Mouse (Mus musculus) erythroblast, embryonic 14.5 days (primary cell): ENCODE data around the gene Ube2n. TPM values are rescaled to one million over a fixed set of nuclear protein-coding genes. Genes with fewer than 3 reads are reported as not detected.

ENCODE experiments used
- H3K27me3 ChIP-seq: 2 replicates; pipeline ENCODE4 v1.6.1; 2012; ENCODE audit warnings: inconsistent platforms; ENCODE audit not compliant: control insufficient read depth
- H3K36me3 ChIP-seq: 2 replicates; pipeline ENCODE4 v1.6.1; 2012; ENCODE audit warnings: mild to moderate bottlenecking, inconsistent platforms; ENCODE audit not compliant: control insufficient read depth
- H3K4me1 ChIP-seq: 2 replicates; pipeline ENCODE4 v1.6.1; 2012; ENCODE audit warnings: inconsistent platforms; ENCODE audit not compliant: control insufficient read depth
- H3K4me3 ChIP-seq: replicated peaks from 2 replicates; pipeline ENCODE3; 2012; ENCODE audit warnings: moderate library complexity, mild to moderate bottlenecking, inconsistent platforms
- H3K9me3 ChIP-seq: 2 replicates; pipeline ENCODE4 v1.6.1; 2012; ENCODE audit warnings: low read length, inconsistent platforms, mixed read lengths; ENCODE audit not compliant: control insufficient read depth
- GATA1 ChIP-seq: IDR thresholded peaks from 2 replicates; pipeline ENCODE4 v1.6.1; 2012; ENCODE audit warnings: low read length, inconsistent platforms, mixed read lengths
- TAL1 ChIP-seq: IDR thresholded peaks from 3 replicates; pipeline ENCODE4 v1.6.1; 2012; ENCODE audit warnings: low read length, inconsistent platforms, mixed read lengths
- polyA plus RNA-seq: library from polyadenylated mRNA; stranded (reverse); fragments of >175 nt; gene quantifications from 2 replicates; pipeline ENCODE4 v1.2.3, GENCODE M21; 2012

The Ube2n gene
- polyA plus RNA-seq, 1 experiment, result 6.9 TPM

DNA sequence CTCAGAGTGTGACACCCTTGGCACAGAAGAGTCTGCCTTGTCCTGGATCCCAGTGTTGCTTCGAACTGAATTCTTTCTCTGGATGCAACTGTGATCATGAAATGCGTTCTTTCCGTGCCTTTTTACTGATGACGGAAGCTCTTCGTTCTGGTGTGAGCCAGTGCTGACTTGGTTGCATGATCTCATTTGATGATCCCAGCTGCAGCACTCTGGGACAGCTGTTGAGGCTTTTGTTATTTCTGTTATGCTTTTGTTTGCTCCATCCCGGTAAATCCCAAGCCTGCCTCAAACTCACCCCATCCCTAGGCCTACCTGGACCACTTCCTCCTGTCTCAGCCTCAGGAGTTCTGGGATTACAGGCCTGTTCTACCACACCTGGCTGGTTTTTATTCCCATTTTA lies 53.1 kb downstream of the Ube2n start:
- no peaks in the 10 kb centered on the region; the same call in 1 of the 2 replicates for H3K27me3 ChIP-seq
- H3K9me3 ChIP-seq, result no peaks in the 10 kb centered on the region
- H3K4me1 ChIP-seq, result peaks cover 68% of the 10 kb centered on the region
- peaks cover 5% of the 10 kb centered on the region; the same call in 1 of the 2 replicates for H3K36me3 ChIP-seq
- no peak for TF ChIP-seq GATA1
- no peak for TF ChIP-seq TAL1
- peak overlapping the region; percentile 57 for H3K4me3 ChIP-seq

DNA sequence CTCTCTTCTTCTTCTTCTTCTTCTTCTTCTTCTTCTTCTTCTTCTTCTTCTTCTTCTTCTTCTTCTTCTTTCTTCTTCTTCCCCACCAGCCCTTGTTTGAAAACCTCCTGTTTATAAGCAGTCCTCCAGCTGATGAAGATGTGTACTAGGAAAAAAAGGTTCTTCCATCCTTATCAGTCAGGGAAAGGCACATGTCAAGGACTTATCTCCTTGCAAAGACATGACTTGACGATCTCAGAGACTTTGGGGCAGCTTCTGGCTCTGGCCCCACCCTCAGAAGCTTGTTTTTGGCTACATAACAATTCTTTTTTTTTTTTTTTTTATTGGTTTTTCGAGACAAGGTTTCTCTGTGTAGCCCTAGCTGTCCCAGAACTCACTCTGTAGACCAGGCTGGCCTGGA lies 54.5 kb downstream of the Ube2n start:
- Histone ChIP-seq H3K27me3 (peaks cover under 1% of the 10 kb centered on the region), H3K4me1 (peaks cover 66% of the 10 kb centered on the region), H3K4me3 (peak overlapping the region; percentile 57), H3K9me3 (no peaks in the 10 kb centered on the region), H3K36me3 (peaks cover 5% of the 10 kb centered on the region; the same call in 1 of the 2 replicates)
- TF ChIP-seq TAL1 (peak; percentile 81), GATA1 (peak; percentile 99)

DNA sequence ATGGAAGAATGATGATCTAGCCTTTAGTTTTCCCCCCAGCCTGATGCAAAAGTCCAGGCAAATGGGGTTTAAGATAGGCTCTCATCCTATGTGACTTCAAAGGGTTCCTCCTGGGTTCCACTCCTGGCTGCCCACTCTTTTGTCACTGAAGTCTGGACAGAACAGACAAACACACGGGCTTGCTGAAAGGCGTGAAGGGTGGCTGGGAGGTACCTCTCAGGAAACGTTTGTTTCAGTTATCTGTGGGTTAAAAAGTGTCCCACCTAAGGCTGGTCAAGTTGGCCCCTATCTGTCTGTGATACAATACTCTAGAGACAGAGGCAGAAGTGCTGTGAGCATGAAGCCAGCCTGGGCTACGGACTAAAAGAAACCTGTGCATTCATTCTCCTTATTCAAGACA lies 60.0 kb downstream of the Ube2n start:
- no peak overlapping the region for H3K4me3 ChIP-seq
- peaks cover 23% of the 10 kb centered on the region for H3K4me1 ChIP-seq
- H3K27me3 ChIP-seq, result peaks cover 26% of the 10 kb centered on the region
- H3K9me3 ChIP-seq, result no peaks in the 10 kb centered on the region
- H3K36me3 ChIP-seq, result no peaks in the 10 kb centered on the region
- TF ChIP-seq GATA1, result no peak
- no peak for TF ChIP-seq TAL1

DNA sequence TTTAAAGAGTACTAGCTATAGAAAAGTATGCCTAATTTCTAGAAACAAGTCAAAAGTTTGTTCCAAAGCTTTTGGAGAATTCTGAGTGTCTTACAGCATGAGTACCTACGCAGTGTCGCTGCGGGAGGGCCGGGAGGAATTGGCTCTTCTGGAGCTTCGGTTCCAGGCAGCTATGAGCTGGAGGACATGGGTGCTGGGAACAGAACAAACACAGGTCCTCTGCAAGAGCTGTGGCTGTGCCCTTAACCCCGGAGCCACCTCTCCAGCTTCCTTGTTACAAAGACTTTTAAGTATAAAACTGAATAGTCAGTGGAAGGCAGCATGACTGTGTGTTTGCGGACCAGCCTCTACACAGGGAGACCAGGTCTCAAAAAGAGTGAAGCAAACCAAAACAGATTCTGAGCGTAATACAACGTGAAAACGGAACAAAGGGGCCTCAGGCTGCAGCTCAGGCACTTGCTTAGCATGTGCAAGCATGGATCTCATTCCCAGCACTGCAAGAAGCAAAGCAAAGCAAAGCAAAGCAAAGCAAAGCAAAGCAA lies 61.0 kb downstream of the Ube2n start:
- Histone ChIP-seq H3K27me3 (peaks cover 26% of the 10 kb centered on the region), H3K9me3 (no peaks in the 10 kb centered on the region), H3K36me3 (no peaks in the 10 kb centered on the region), H3K4me1 (peaks cover 15% of the 10 kb centered on the region), H3K4me3 (no peak overlapping the region)
- TF ChIP-seq GATA1 (no peak), TAL1 (no peak)

DNA sequence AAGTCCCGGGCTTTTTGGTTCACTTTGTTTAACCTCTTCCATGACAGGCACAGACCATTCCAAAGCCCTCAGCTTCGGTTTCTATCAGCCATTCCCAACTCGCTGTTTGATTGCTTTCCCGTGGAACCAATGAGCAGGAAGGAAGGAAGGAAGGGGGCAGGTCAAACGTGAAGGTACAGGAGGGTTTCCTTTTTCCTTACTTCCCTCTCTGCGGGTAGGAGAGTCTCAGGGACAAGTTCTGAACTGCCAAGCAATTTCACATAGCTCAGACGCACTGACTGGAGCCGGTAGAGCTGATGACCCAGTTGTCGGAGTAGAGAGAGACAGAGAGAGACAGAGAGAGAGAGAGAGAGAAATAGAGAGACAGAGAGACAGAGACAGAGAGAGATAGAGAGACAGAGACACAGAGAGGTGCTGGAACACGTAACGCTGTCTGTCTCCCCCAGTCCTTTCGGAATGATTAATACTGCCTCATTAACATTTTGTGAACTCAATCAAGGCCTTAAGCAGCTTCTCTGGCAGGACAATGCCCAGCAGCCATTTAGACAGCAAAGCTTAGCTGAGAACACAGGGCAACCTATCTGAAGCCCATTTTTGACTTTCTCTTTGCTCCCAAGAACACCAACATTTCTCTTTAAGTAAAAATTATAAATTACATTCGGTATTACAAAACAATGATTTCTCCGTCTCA lies 62.1 kb downstream of the Ube2n start:
- H3K27me3 ChIP-seq, result peaks cover 26% of the 10 kb centered on the region
- H3K36me3 ChIP-seq, result no peaks in the 10 kb centered on the region
- peaks cover 11% of the 10 kb centered on the region for H3K4me1 ChIP-seq
- TF ChIP-seq GATA1, result no peak
- TF ChIP-seq TAL1, result no peak
- H3K4me3 ChIP-seq, result no peak overlapping the region
- H3K9me3 ChIP-seq, result no peaks in the 10 kb centered on the region

DNA sequence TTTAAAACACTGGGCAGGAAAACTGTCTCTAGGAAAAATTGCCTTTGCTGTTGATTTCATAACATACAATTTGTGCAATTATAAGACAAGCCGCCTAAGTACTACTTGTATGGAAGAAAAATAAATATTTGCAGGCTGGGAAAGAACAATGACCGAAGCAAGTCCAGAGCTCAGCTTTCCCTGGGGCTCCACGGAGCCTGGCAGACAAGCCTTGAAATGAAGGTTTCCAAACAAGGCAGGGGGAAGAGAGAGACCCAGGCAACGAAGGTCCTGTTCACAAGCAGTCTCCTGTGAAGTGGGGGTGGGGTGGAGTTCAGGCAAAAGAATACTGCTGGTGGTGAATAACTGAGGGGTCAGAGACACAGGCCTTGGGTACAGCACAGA lies 62.6 kb downstream of the Ube2n start:
- no peaks in the 10 kb centered on the region for H3K36me3 ChIP-seq
- no peaks in the 10 kb centered on the region for H3K9me3 ChIP-seq
- H3K4me1 ChIP-seq, result peaks cover 8% of the 10 kb centered on the region
- TF ChIP-seq TAL1, result no peak
- TF ChIP-seq GATA1, result no peak
- H3K27me3 ChIP-seq, result peaks cover 26% of the 10 kb centered on the region
- H3K4me3 ChIP-seq, result no peak overlapping the region

DNA sequence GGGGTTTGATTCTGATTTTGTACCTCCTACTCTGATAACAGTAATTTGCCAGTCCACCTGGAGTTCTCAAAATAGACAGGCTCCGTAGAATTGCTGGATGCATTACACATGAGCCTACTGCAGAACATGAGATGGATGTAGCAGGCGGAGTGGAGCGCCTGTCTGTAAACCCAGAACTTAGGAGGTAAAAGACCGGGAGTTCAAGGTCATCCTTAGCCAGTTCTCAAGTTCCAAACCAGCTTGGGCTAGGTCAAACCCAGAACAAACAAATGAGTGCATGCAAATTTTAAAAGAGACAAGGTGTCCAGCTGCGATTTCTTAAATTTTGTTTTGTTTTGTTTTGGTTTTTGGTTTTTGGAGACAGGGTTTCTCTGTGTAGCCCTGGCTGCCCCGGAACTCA lies 70.6 kb downstream of the Ube2n start:
- Histone ChIP-seq H3K36me3 (no peaks in the 10 kb centered on the region), H3K27me3 (peaks cover 10% of the 10 kb centered on the region), H3K4me3 (no peak overlapping the region), H3K9me3 (peaks cover 4% of the 10 kb centered on the region; the same call in 1 of the 2 replicates), H3K4me1 (no peaks in the 10 kb centered on the region)
- TF ChIP-seq GATA1, result no peak
- no peak for TF ChIP-seq TAL1

DNA sequence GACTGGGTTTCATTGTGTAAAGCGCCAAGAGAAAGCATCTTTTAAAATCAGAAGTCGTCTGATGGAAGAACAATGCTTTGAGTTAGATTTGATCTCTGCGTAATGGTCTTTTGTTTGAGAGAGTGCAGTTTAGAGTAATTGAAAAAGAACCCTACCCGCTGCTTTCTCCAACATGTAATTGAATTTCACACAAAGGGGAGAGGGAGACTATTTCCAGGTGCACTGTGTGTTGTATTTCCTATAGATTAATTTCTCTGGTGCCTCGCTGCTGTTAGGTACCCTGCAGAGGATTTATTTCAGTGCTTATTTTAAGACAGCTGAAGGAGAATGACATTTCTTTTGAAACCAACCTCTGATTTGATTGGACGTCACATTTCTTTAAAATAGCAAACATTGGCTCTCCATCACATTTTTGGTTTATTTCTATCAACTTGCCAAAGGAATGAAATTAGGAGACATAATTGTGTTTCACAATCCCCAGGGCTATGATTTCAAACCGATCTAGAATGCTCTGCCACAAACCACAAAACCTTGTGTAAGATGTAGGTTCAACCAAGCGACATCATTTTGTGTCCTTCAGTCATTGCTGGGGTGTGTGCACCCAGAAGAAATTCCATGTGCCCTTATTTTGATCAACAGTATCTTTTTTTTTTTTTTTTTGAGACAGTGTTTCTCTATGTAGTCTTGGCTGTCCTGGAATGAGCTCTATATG lies 72.7 kb downstream of the Ube2n start:
- H3K27me3 ChIP-seq, result peaks cover 10% of the 10 kb centered on the region
- TF ChIP-seq GATA1 (no peak), TAL1 (no peak)
- H3K4me1 ChIP-seq, result no peaks in the 10 kb centered on the region
- H3K36me3 ChIP-seq, result no peaks in the 10 kb centered on the region
- H3K9me3 ChIP-seq, result peaks cover 4% of the 10 kb centered on the region; the same call in 1 of the 2 replicates
- no peak overlapping the region for H3K4me3 ChIP-seq

DNA sequence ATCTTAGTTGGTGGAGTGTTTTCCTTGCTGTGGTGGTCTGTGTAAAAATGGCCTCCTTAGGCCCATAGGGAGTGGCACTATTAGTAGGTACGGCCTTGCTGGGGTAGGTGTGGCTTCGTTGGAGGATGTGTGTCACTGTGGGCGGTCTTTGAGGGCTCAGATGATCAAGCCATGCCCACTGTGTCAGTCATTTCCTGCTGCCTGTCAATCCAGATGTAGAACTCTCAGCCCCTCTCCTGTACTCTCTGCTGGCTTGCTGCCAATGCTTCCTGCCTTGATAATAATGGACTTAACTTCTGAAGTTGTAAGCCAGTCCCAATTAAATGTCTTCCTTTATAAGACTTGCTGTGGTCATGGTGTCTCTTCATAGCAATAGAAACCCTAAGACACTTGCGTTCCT lies 74.3 kb downstream of the Ube2n start:
- Histone ChIP-seq H3K27me3 (peaks cover 2% of the 10 kb centered on the region), H3K9me3 (peaks cover 4% of the 10 kb centered on the region; the same call in 1 of the 2 replicates), H3K4me3 (no peak overlapping the region), H3K4me1 (peaks cover 6% of the 10 kb centered on the region), H3K36me3 (no peaks in the 10 kb centered on the region)
- TF ChIP-seq TAL1 (no peak), GATA1 (no peak)
